Mouse (Mus musculus): ENCODE measurements around the gene Taf1a. TPM values are rescaled to one million over a fixed set of nuclear protein-coding genes. Genes with fewer than 3 reads are reported as not detected.
"Not testable (repeated sequence)": the region's sequence is repeated elsewhere in the genome, so short reads cannot be mapped to it uniquely, and the experiment has no call there.

The Taf1a gene
- 10 to 100 TPM in 1 of 2 experiments, 1 to 10 TPM in 1; 9.6 to 13.0 TPM for total RNA-seq (2021)
- long read RNA-seq, experiment 1, partial matches to known transcripts: 0 of 1 reads
- long read RNA-seq, experiment 1, other reads (novel, unspliced or antisense): 1 of 1 reads
- long read RNA-seq, experiment 2: 0 reads

GRCm38 (mm10) chr1:183388426-183389406, at the start of gene Taf1a:
Gene Taf1a (plus strand): TSS chr1:183388981.
- intact Hi-C loops (cut with DNase I): no loop called here
- peak; percentile 88 to 90 for DNase-seq

- DNase-seq; intact Hi-C loops (cut with DNase I): not testable (repeated sequence)
Observed at GRCm38 (mm10) chr1:183342902-183343301, 45.9 kb upstream of the Taf1a start.

- intact Hi-C loops (cut with DNase I): no loop called here
- DNase-seq: peak; percentile 85 to 91
Observed at GRCm38 (mm10) chr1:183344886-183345816, 43.6 kb upstream of the Taf1a start.

GRCm38 (mm10) chr1:183345817-183346195, 43.0 kb upstream of the Taf1a start:
- DNase-seq: no peak
- intact Hi-C loops (cut with DNase I): no loop called here

GRCm38 (mm10) chr1:183349840-183350239, 38.9 kb upstream of the Taf1a start:
- peak; percentile 25 to 73 for DNase-seq
- intact Hi-C loops (cut with DNase I): loop anchor here (1.0 kb wide), 1 partner anchor 89 kb away; no protein-coding TSS in a partner anchor

- no peak for DNase-seq
- intact Hi-C loops (cut with DNase I): loop anchor here (5.0 kb wide), 1 partner anchor 63 kb away; no protein-coding TSS in a partner anchor
Observed at GRCm38 (mm10) chr1:183358901-183359300, 29.9 kb upstream of the Taf1a start.

GRCm38 (mm10) chr1:183362301-183362700, 26.5 kb upstream of the Taf1a start:
- intact Hi-C loops (cut with DNase I): no loop called here
- no peak for DNase-seq

- intact Hi-C loops (cut with DNase I): no loop called here
- no peak for DNase-seq
Observed at GRCm38 (mm10) chr1:183362729-183363576, 25.8 kb upstream of the Taf1a start.

GRCm38 (mm10) chr1:183363577-183363867, 25.3 kb upstream of the Taf1a start:
- intact Hi-C loops (cut with DNase I): no loop called here
- DNase-seq: no peak

GRCm38 (mm10) chr1:183366361-183366760, 22.4 kb upstream of the Taf1a start:
- intact Hi-C loops (cut with DNase I): no loop called here
- no peak for DNase-seq

- intact Hi-C loops (cut with DNase I): loop anchor here (2.0 kb wide), 1 partner anchor 18 kb away; no protein-coding TSS in a partner anchor
- DNase-seq: peak in 1 of 2 experiments; percentile 13
Observed at GRCm38 (mm10) chr1:183368601-183369400, 20.0 kb upstream of the Taf1a start.

GRCm38 (mm10) chr1:183369427-183370014, 19.3 kb upstream of the Taf1a start, which contains the start of gene Mia3:
Gene Mia3 (minus strand): TSS chr1:183369553.
- intact Hi-C loops (cut with DNase I): loop anchor here (2.0 kb wide), 1 partner anchor 17 kb away; no protein-coding TSS in a partner anchor

GRCm38 (mm10) chr1:183374728-183375127, 14.1 kb upstream of the Taf1a start:
- no peak for DNase-seq
- intact Hi-C loops (cut with DNase I): no loop called here

More at GRCm38 (mm10) chr1:183369427-183370014, 19.3 kb upstream of the Taf1a start, which contains the start of gene Mia3:
- DNase-seq: peak; percentile 95 to 96

GRCm38 (mm10) chr1:183377045-183377444, 11.7 kb upstream of the Taf1a start:
- intact Hi-C loops (cut with DNase I): no loop called here
- no peak for DNase-seq

- intact Hi-C loops (cut with DNase I): no loop called here
- DNase-seq: peak; percentile 22 to 30
Observed at GRCm38 (mm10) chr1:183378321-183378941, 10.3 kb upstream of the Taf1a start.

- intact Hi-C loops (cut with DNase I); DNase-seq: not testable (repeated sequence)
Observed at GRCm38 (mm10) chr1:183379376-183379775, 9.4 kb upstream of the Taf1a start.

GRCm38 (mm10) chr1:183381816-183382215, 7.0 kb upstream of the Taf1a start:
- DNase-seq: no peak
- intact Hi-C loops (cut with DNase I): no loop called here

- intact Hi-C loops (cut with DNase I): no loop called here
- no peak for DNase-seq
Observed at GRCm38 (mm10) chr1:183382621-183383020, 6.2 kb upstream of the Taf1a start.
